Mouse (Mus musculus): ENCODE results near the gene Snx4. TPM values are rescaled to one million over a fixed set of nuclear protein-coding genes. Genes with fewer than 3 reads are reported as not detected.

The Snx4 gene
- polyA plus RNA-seq, 1 experiment from 2014 or later: 82.8 TPM

DNA sequence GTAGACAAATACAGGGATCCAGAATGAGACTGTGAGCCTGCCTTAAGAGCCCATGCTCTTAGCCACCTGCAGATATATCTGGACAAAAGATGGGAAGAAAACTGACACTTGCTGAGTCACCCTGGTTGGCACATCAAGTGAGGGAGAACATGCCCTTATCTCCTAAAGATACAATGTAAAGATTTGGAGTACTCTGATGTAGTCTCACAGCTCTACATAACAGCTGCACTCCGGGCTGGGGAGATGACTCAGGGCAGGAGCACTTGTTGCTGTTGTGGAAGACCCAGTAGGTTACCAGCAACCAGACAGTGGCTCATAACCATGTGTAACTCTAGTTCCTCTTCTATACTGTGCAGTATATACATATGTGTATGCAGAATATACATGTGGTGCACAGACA is 31.8 kb downstream of the Snx4 start:
- Histone ChIP-seq H3K4me2 (no peak overlapping the region), H3K4me1 (no peaks in the 10 kb centered on the region), H3K9ac (no peak overlapping the region), H3K27me3 (no peaks in the 10 kb centered on the region), H3K36me3 (peaks cover 78% of the 10 kb centered on the region), H3K4me3 (replicated peaks) (no peak overlapping the region), H3K9me3 (replicated peaks) (no peaks in the 10 kb centered on the region), H3K27ac (no peak overlapping the region)
- 84% methylated on average over 1 of the region's 1 CpGs for WGBS
- ATAC-seq (replicated peaks; ENCODE audit: low FRiP score): no peak

DNA sequence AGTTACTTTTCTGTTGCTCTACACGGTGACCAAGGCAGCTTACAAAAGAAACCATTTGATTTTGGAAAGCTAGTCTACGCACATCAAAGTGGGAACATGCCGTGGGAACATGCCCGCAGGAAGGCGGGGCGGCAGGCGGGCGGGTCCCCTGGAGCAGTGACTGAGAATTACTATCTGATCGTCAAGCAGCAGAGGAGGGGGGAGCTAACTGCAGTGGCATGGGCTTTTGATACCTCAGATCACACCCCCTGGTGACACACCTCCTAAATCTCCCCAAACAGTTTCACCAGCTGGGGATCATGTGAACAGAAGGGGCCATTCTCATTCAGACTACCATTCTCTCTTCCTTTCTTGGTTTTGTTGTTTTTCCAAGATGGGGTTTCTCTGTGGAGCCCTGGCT is 37.3 kb downstream of the Snx4 start:
- Histone ChIP-seq H3K9me3 (replicated peaks) (0 out of 2 replicates have a peak, but pooled peaks cover 3% of the 10 kb centered on the region), H3K4me3 (replicated peaks) (no peak overlapping the region), H3K4me1 (no peaks in the 10 kb centered on the region), H3K27me3 (no peaks in the 10 kb centered on the region), H3K4me2 (no peak overlapping the region), H3K27ac (no peak overlapping the region), H3K36me3 (peaks cover 93% of the 10 kb centered on the region), H3K9ac (no peak overlapping the region)
- ATAC-seq (replicated peaks; ENCODE audit: low FRiP score): no peak
- 70% methylated on average over 9 of the region's 9 CpGs for WGBS

DNA sequence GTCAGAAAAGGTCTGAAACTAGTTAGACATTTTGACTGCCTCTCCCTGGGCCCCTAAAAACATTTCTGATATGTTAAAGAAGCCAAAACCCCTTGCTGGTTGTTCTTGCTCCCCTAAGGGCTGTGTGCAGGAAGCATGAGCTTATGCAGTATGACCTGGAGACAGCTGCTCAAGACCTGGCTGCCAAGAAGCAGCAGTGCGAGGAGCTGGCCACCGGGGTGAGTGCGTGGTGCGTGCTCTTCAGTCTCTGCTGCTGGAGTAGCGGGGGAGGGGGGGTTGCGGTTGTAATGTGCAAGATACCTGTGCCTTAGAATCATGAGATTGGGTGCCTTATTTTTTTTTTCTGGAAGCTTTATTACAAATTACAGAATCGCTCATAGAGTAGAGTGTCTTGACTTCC is 38.7 kb downstream of the Snx4 start:
- Histone ChIP-seq H3K4me1 (no peaks in the 10 kb centered on the region), H3K27me3 (no peaks in the 10 kb centered on the region), H3K4me3 (replicated peaks) (no peak overlapping the region), H3K4me2 (no peak overlapping the region), H3K36me3 (peaks cover 98% of the 10 kb centered on the region), H3K9me3 (replicated peaks) (0 out of 2 replicates have a peak, but pooled peaks cover 3% of the 10 kb centered on the region), H3K9ac (no peak overlapping the region), H3K27ac (no peak overlapping the region)
- 72% methylated on average over 7 of the region's 7 CpGs for WGBS
- no peak for ATAC-seq (replicated peaks; ENCODE audit: low FRiP score)

DNA sequence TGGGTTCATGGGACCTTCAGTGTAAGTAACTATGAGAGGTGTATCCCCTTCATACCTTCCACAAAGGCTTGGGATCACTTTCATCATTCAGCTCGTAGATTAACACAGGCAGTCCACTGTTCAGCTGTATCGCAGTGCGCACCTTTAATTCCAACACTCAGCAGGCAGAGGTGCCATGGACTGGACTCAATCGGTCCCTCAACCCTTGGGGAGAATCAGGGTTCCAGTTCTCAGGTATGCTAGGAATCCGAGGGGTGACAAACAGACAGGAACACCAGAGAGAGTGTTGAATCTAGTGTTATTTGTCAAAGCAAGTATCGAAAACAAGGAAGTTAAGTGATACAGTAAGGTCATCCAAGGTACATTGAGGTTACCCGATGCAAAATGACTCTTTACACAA is 41.0 kb downstream of the Snx4 start:
- Histone ChIP-seq H3K9me3 (replicated peaks) (0 out of 2 replicates have a peak, but pooled peaks cover 3% of the 10 kb centered on the region), H3K27ac (no peak overlapping the region), H3K4me3 (replicated peaks) (no peak overlapping the region), H3K27me3 (no peaks in the 10 kb centered on the region), H3K36me3 (peaks cover 99% of the 10 kb centered on the region), H3K9ac (no peak overlapping the region), H3K4me2 (no peak overlapping the region), H3K4me1 (no peaks in the 10 kb centered on the region)
- WGBS: 94% methylated on average over 7 of the region's 7 CpGs
- ATAC-seq (replicated peaks; ENCODE audit: low FRiP score): no peak

DNA sequence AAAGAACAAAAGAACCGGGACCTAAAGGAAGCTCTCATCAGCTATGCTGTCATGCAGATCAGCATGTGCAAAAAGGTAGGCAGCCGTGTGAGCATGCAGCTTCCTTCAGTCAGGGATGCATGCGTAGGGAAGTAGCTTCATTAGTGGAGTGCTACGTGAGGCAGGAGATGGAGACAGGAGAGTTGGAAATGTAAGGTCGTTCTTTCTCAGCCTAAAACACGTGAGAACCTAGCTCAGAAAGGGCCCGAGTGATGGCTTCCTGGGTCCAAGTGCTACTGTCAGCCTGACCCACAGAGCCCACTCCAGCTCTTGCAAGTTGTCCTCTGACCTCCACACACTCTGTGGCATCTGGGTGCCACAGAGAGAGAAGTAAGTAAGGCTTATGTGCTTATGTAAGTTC is 43.4 kb downstream of the Snx4 start:
- Histone ChIP-seq H3K4me2 (no peak overlapping the region), H3K9me3 (replicated peaks) (0 out of 2 replicates have a peak, but pooled peaks cover 3% of the 10 kb centered on the region), H3K27me3 (no peaks in the 10 kb centered on the region), H3K9ac (no peak overlapping the region), H3K36me3 (peaks cover 97% of the 10 kb centered on the region), H3K4me1 (no peaks in the 10 kb centered on the region), H3K27ac (no peak overlapping the region), H3K4me3 (replicated peaks) (no peak overlapping the region)
- no peak for ATAC-seq (replicated peaks; ENCODE audit: low FRiP score)
- 92% methylated on average over 7 of the region's 7 CpGs for WGBS

DNA sequence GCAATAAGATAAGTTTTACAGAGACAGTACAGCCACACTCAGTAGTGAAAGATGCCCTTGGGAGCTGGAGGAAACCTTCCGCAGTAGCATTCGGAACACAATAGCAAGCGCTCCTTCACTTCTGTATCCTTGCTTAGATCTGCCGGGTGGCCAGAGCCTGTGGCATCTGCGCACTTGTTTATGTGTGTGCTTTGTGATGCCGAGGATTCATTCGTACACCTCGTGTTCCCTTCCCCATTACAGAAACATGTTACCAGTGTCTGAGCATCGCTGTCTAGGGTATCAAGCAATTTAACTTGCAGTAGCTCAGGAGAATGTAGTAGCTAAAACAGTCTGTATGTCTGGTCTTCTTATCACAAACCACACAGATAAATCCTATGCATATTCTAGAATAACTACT is 44.1 kb downstream of the Snx4 start:
- Histone ChIP-seq H3K4me1 (no peaks in the 10 kb centered on the region), H3K36me3 (peaks cover 96% of the 10 kb centered on the region), H3K4me3 (replicated peaks) (no peak overlapping the region), H3K27me3 (no peaks in the 10 kb centered on the region), H3K9me3 (replicated peaks) (0 out of 2 replicates have a peak, but pooled peaks cover 3% of the 10 kb centered on the region), H3K4me2 (no peak overlapping the region), H3K9ac (no peak overlapping the region), H3K27ac (no peak overlapping the region)
- 98% methylated on average over 9 of the region's 9 CpGs for WGBS
- ATAC-seq (replicated peaks; ENCODE audit: low FRiP score): no peak

DNA sequence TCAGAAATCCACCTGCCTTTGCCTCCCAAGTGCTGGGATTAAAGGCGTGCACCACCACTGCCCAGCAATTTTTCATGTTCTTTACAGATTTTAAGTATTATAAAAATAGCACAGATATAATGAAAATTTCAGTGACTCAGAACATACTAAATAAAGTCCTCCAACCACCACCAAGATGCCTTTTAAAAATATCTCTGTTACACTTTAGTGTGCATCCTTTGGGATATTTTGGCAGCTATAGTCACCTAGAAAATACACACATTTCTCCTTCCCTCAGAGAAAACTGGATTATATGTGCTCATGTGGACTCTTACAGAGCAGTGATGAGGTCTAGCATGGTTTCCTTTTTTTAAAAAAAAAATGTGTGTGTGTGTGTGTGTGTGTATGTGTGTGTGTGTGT is 46.3 kb downstream of the Snx4 start:
- Histone ChIP-seq H3K4me1 (no peaks in the 10 kb centered on the region), H3K4me2 (no peak overlapping the region), H3K4me3 (replicated peaks) (no peak overlapping the region), H3K36me3 (peaks cover 89% of the 10 kb centered on the region), H3K27ac (no peak overlapping the region), H3K9ac (no peak overlapping the region), H3K9me3 (replicated peaks) (no peaks in the 10 kb centered on the region), H3K27me3 (no peaks in the 10 kb centered on the region)
- ATAC-seq (replicated peaks; ENCODE audit: low FRiP score): no peak
- WGBS: 98% methylated on average over 1 of the region's 1 CpGs

DNA sequence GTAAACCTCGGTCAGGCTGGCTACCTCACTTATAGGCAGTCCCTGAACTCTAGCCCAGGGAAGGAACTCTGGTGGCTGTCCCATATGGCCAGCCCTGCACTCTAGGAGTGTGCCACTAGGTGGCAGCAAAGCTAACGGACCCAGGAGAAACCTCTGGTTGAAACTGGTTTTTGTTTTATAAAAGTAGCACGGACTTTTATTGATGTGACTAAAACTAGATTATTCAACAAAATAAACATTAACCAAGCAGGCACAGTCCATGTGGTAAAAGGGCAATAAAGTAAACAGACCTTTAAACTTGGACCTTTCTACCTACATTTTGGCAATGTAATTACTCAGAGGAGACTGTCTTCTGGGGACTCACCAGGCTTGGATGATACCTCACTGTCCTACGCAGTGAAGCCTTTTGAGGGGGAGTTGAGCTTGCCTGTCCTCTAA is 55.4 kb downstream of the Snx4 start:
- Histone ChIP-seq H3K9me3 (replicated peaks) (no peaks in the 10 kb centered on the region), H3K4me2 (peak overlapping the region; percentile 40), H3K4me3 (replicated peaks) (no peak overlapping the region), H3K9ac (no peak overlapping the region), H3K4me1 (peaks cover 6% of the 10 kb centered on the region; the same call in 1 of the 2 replicates), H3K27ac (no peak overlapping the region), H3K36me3 (peaks cover 17% of the 10 kb centered on the region), H3K27me3 (no peaks in the 10 kb centered on the region)
- WGBS: 10% methylated on average over 4 of the region's 4 CpGs
- 0 out of 2 replicates have a peak, but pooled peaks have one; percentile 62 for ATAC-seq (replicated peaks; ENCODE audit: low FRiP score)

DNA sequence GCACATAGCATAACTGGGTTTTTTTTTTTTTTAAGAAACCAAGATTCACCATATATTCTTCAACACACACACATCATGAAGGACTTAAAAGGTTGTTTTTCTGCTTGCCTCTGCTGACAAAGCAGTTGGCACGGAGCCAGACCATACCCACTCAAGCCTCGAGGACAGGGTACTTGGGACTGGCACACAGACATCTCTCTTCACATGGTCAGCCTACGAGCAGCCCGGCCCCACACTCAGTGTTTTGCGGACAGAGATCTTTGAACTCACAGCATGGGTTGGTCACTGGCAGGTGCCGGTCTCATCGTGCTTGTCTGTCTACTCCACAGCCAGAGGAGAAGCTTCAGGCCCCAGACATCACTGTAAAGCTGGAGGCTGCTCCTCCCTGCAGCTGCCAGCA is 56.5 kb downstream of the Snx4 start:
- no peak overlapping the region for H3K9ac ChIP-seq
- peaks cover 6% of the 10 kb centered on the region; the same call in 1 of the 2 replicates for H3K4me1 ChIP-seq
- no peak overlapping the region for H3K4me3 ChIP-seq (replicated peaks)
- H3K9me3 ChIP-seq (replicated peaks): no peaks in the 10 kb centered on the region
- H3K27me3 ChIP-seq: no peaks in the 10 kb centered on the region
- no peak for ATAC-seq (replicated peaks; ENCODE audit: low FRiP score)
- 78% methylated on average over 7 of the region's 7 CpGs for WGBS
- H3K36me3 ChIP-seq: peaks cover 16% of the 10 kb centered on the region
- H3K27ac ChIP-seq: no peak overlapping the region
- no peak overlapping the region for H3K4me2 ChIP-seq

DNA sequence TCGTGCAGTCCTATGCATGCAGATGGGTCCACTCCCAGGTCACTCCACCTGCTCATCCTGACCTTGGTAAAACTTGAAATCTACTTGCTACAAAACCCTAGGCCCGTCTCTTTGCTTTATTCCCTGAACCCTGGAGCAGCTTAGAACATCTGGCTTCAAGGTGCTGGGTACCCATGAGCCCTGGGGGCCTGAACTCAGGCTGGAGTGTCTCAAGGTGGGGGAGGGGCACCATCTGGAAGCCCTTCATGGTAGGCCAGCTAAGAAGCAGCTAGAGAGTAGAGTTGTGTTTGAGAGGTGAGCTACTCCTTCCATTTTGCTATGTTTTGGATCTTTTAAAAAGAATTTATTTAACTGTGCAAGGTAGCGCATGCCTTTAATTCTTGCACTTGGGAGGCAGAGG is 57.8 kb downstream of the Snx4 start:
- no peaks in the 10 kb centered on the region for H3K27me3 ChIP-seq
- ATAC-seq (replicated peaks; ENCODE audit: low FRiP score): no peak
- peaks cover 6% of the 10 kb centered on the region; the same call in 1 of the 2 replicates for H3K4me1 ChIP-seq
- H3K27ac ChIP-seq: no peak overlapping the region
- no peak overlapping the region for H3K4me3 ChIP-seq (replicated peaks)
- no peaks in the 10 kb centered on the region for H3K9me3 ChIP-seq (replicated peaks)
- 81% methylated on average over 3 of the region's 3 CpGs for WGBS
- H3K4me2 ChIP-seq: no peak overlapping the region
- H3K9ac ChIP-seq: no peak overlapping the region
- peaks cover 16% of the 10 kb centered on the region for H3K36me3 ChIP-seq

DNA sequence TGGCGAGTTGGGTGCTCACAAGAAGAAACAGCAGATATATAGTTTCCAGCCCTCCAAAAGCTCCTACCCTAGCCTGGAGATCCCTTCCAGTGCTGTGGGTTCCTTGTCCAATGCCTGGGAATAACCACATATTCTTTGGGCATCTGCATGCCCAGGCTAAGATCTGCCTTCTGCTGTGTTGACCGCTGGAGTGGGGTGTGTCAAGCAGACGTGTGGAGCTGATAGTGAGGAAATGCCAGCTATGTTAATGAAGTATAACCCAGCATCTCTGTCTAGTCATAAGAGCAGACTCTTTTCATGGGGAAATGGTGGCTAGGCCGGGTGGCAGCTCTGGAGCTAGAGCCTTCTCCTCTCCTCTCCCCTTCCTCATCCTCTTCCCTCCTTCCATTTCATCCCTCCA is 64.4 kb downstream of the Snx4 start:
- H3K4me3 ChIP-seq (replicated peaks): no peak overlapping the region
- no peaks in the 10 kb centered on the region for H3K9me3 ChIP-seq (replicated peaks)
- 87% methylated on average over 4 of the region's 4 CpGs for WGBS
- no peaks in the 10 kb centered on the region for H3K36me3 ChIP-seq
- H3K4me1 ChIP-seq: no peaks in the 10 kb centered on the region
- no peak for ATAC-seq (replicated peaks; ENCODE audit: low FRiP score)
- H3K9ac ChIP-seq: no peak overlapping the region
- no peaks in the 10 kb centered on the region for H3K27me3 ChIP-seq
- no peak overlapping the region for H3K4me2 ChIP-seq
- no peak overlapping the region for H3K27ac ChIP-seq

DNA sequence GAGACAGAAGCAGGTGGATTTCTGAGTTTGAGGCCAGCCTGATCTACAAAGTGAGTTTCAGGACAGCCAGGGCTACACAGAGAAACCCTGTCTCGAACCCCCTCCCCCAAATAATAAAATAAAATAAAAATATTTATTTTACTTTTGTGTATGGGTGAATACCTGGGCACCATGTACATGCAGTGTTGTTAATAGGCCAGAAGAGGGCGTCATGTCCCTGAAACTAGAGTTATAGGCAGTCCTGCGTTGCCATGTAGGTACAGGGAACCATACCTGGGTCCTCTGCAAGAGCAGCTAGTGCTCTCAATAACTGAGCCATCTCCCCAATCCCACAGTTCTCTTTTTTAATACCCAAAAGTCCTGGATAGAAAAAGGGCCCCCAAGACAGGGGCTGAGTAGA is 66.4 kb downstream of the Snx4 start:
- H3K4me3 ChIP-seq (replicated peaks): no peak overlapping the region
- no peak for ATAC-seq (replicated peaks; ENCODE audit: low FRiP score)
- no peaks in the 10 kb centered on the region for H3K27me3 ChIP-seq
- WGBS: 77% methylated on average over 3 of the region's 3 CpGs
- no peaks in the 10 kb centered on the region for H3K4me1 ChIP-seq
- no peaks in the 10 kb centered on the region for H3K9me3 ChIP-seq (replicated peaks)
- no peak overlapping the region for H3K27ac ChIP-seq
- H3K9ac ChIP-seq: no peak overlapping the region
- H3K36me3 ChIP-seq: no peaks in the 10 kb centered on the region
- H3K4me2 ChIP-seq: no peak overlapping the region

DNA sequence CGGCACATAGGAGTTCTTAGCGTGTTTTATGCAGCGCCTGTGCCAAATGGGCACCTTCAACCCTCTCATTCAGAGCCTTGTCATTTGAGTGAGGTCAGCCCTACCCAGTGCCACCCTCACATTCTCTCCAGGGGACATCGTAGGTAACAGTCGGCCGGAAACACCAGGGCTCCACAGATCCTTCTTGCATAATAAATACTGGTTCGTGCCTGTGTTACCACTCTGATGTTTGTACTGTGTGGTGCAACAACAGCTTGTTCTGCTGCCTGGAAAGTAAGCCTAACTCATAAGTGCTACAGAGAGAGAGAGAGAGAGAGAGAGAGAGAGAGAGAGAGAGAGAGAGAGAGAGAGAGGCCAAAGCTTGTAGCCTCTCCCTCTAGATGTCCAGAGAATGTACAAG is 66.8 kb downstream of the Snx4 start:
- Histone ChIP-seq H3K4me2 (no peak overlapping the region), H3K9me3 (replicated peaks) (no peaks in the 10 kb centered on the region), H3K27ac (no peak overlapping the region), H3K36me3 (no peaks in the 10 kb centered on the region), H3K9ac (no peak overlapping the region), H3K27me3 (no peaks in the 10 kb centered on the region), H3K4me3 (replicated peaks) (no peak overlapping the region), H3K4me1 (no peaks in the 10 kb centered on the region)
- WGBS: 90% methylated on average over 7 of the region's 7 CpGs
- no peak for ATAC-seq (replicated peaks; ENCODE audit: low FRiP score)

All from kidney, embryonic 15.5 days (tissue).